Mouse (Mus musculus) mesoderm, embryonic 11.5 days (tissue): ENCODE measurements around the gene Il27.

Experiments used
- DNase-seq: peaks from one replicate; pipeline ENCODE4 v3.0.0-alpha.2; 2012; ENCODE audit warnings: low read depth, low spot score

Il27 gene

GRCm38 (mm10) chr7:126594862-126595561, at the start of gene Il27:
Gene Il27 (minus strand): TSS chr7:126594941.
- no peak for DNase-seq

- DNase-seq: no peak
These were observed 49.6 kb upstream of the Il27 start for GRCm38 (mm10) chr7:126644345-126644744.

GRCm38 (mm10) chr7:126643244-126643617, 48.5 kb upstream of the Il27 start:
- DNase-seq: peak; percentile 40

- no peak for DNase-seq
These were observed 48.0 kb upstream of the Il27 start for GRCm38 (mm10) chr7:126642545-126643243.

- peak; percentile 45 for DNase-seq
These were observed 42.2 kb upstream of the Il27 start for GRCm38 (mm10) chr7:126636733-126637520.

GRCm38 (mm10) chr7:126635375-126635774, 40.6 kb upstream of the Il27 start:
- no peak for DNase-seq

GRCm38 (mm10) chr7:126632478-126632877, 37.7 kb upstream of the Il27 start:
- no peak for DNase-seq

- no peak for DNase-seq
These were observed 36.2 kb upstream of the Il27 start, which contains the start of gene Nupr1 for GRCm38 (mm10) chr7:126630824-126631518. Gene Nupr1 (minus strand): TSS chr7:126630861.

GRCm38 (mm10) chr7:126629915-126630314, 35.2 kb upstream of the Il27 start:
- DNase-seq: no peak

- DNase-seq: no peak
These were observed 33.4 kb upstream of the Il27 start for GRCm38 (mm10) chr7:126628111-126628510.

- DNase-seq: no peak
These were observed 31.3 kb upstream of the Il27 start for GRCm38 (mm10) chr7:126625807-126626600.

- DNase-seq: no peak
These were observed 30.6 kb upstream of the Il27 start for GRCm38 (mm10) chr7:126625369-126625768.

GRCm38 (mm10) chr7:126624774-126625173, 30.0 kb upstream of the Il27 start:
- no peak for DNase-seq

- no peak for DNase-seq
These were observed 28.6 kb upstream of the Il27 start for GRCm38 (mm10) chr7:126623381-126623780.

GRCm38 (mm10) chr7:126621452-126622359, 27.0 kb upstream of the Il27 start:
- no peak for DNase-seq

- DNase-seq: no peak
These were observed 25.0 kb upstream of the Il27 start for GRCm38 (mm10) chr7:126619559-126620275.

- DNase-seq: no peak
These were observed 22.0 kb upstream of the Il27 start for GRCm38 (mm10) chr7:126616707-126617106.

GRCm38 (mm10) chr7:126612736-126613135, 18.0 kb upstream of the Il27 start:
- no peak for DNase-seq

GRCm38 (mm10) chr7:126607796-126608195, 13.1 kb upstream of the Il27 start:
- DNase-seq: no peak
